Mouse (Mus musculus) left cerebral cortex, postnatal 36 days (tissue): ENCODE measurements around the gene Fgf7. TPM values are rescaled to one million over a fixed set of nuclear protein-coding genes. Genes with fewer than 3 reads are reported as not detected.

ENCODE experiments used
- DNase-seq, 2 experiments: peaks; one replicate each; pipeline ENCODE4 v3.0.0; 2021 to 2022; ENCODE audit warnings: low spot score in 2 of 2, mixed read lengths in 1 of 2
- intact Hi-C: fragments of 180-260 bp; cut with DNase I; formaldehyde crosslinking; loops from one replicate; pipeline ENCODE4 v1.15.1; 2025
- total RNA-seq, 2 experiments: library from RNA; stranded (reverse); gene quantifications; 2 replicates each; pipeline ENCODE4 v1.2.3; 2021

The Fgf7 gene
- total RNA-seq, 2 experiments from 2014 or later = 0.22 to 0.23 TPM

DNA sequence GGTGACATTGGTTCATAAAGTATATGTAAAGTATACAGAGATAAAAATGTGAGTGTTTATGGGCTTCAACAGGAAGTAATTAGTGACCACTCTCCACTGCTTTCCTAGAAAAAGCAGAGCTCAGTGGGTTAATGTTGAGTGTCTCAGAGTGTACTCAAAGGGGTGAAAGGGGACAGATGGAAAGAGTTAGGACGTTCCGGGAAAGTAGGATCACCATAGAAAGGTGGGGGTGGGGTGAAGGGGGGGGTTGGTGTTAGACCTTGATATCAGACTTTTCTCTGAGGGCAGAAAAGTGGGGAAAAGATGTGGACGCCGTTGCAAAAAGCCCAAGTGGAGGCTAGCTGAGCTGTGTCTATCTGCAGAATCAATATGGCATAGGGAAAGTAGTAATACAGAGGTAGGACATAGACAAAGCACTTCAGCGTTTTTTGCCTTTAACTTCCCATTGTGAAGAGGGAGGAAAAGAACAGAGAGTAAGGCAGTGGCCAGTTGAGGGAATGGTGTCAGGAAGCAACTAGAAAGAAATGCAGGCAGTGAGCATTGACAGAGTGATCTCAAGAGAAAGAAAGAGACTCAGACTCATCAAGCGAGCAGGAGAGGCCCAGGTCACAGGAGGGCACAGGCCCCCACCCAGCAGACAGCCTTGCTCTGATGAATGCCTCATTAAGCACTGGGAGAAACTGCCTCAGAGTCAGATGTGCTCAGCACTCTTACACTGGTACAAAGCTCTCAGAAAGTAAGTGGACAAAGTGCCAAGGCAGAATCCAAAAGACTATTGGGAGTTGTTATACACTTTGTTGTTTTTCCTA lies 18.5 kb downstream of the Fgf7 start:
- no peak for DNase-seq
- intact Hi-C loops = no loop called here

DNA sequence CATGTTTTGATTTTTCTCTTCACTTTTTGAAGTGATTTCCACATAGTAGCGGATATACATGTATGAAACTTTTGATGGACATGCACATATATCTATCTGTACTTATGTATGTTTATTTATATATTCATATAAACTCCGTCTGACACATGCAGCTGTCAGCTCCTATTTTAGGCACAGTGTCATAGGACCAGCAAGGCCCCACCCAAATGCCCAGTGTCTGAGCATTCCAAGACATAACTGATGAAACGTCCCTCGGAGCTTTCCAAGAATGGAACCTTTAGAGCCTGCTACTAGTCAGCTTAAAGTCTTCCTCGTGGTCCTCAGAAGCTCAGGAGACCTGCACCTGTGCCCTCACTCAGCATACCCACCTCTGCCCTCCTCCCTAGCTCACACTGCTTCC lies 19.2 kb downstream of the Fgf7 start:
- intact Hi-C loops = no loop called here
- no peak for DNase-seq

DNA sequence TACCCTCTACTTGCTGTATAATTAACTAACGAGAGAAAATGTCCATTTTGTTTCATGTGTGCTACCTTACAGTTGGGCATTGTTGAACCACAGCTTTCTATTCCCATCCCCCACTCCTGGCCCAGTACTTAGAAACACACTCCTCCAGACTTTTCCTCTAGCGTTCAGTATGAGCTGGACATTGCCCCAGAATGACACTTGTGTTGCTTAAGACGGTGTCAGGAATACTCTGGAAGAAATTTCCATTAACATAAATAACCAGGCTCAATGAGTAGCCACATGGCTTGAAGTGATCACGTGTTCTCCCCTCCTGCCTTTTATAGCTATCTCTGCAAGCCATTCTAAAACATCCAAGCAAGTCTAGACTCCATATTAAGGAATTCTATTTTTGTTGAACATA lies 26.1 kb downstream of the Fgf7 start:
- intact Hi-C loops = no loop called here
- no peak for DNase-seq

DNA sequence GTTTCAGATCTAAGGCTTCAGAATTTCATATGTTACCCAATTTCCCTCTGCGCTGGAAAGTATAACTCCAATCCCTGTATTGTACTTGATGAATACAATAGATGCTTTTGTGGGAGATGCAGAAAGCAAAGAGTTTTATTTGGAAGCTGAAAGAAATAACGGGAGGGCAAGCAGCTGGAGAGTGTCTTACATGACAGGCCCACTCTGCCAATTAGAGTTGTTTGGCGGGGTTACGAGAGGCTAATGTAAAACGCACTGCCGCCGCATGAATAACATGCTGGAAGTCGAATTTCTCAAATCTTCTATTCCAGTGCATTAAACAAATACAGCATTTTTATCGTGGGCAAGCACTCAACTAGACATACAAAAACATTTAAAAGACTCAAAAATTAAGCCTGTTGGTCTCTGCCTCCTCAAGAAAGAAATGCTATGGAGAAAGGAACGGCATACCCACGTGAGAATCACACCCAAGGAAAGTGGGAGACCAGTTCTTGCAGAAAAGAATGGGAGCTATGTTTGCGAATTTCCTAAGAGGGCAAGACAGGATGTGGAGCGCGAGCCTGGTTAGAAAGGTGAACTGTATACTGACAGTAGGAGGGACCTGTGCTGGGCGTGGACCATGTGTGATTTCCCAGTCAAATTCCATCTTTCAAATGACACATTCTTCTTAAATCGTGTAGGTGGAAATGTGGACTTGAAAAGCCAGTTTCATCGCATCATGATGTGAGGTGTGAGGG lies 26.7 kb downstream of the Fgf7 start:
- intact Hi-C loops = no loop called here
- no peak for DNase-seq

DNA sequence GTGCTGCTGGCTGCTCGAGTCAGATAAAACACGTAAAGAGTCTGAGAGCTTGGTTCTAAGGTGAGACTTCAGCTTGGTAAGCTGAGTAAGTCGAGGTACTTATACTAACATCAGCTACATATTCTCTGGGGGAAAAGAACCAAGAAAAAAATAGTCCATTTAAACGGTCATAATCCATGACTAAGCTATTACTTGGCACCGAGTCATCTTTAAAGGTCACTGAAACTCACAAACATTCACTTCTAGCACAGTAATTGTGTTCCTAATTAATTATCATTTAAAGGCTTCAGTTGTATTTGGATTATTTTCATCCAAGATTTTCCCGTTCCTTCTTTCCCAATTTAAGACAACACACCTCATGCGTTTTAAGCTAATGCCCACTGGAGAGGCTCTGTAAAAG lies 28.4 kb downstream of the Fgf7 start:
- no peak for DNase-seq
- intact Hi-C loops = no loop called here

DNA sequence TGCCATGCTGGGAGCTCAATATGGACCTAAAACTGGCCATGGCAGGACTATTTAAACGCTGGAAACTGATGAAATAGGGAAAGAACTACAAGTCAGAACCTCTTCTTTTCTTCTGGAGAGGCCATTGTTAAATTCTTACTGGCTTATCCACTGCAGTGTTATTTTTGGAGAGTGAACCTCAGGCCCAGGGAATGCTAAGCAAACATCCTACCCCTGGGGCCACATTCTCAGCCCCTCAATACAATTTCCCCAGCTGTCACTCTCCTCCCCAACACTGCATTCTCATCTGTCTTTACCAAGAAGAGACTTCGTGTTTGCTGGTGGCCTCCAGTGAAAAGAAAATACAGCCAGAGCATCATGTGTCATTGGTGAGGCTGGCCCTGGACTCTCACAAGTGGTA lies 30.4 kb downstream of the Fgf7 start:
- intact Hi-C loops = no loop called here
- DNase-seq = no peak

DNA sequence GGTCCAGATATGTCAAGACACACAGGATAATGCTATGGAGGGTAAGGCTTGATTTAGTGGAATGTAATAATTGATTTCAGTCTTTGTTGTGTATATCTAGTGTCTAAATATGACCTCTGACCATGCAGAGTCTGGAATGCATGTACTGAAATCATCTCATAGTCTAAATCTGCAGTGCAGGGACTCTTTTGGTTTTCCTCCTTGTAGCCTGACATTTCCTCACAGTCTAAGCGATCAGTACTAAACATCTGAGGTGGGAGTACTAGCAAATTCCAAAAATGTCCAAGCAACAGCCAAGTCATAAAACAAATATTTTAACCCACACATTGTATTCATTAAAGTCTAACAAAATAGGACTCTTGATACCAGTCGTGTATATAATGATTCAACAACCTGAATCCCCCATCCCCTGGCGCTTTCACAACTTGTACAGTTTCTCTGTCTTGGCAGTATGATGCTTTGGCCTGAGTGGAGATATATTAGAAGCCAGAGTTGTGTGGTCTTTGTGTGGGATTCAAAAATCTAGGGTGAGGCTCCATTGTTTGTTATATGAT lies 30.9 kb downstream of the Fgf7 start:
- no peak for DNase-seq
- intact Hi-C loops = no loop called here

DNA sequence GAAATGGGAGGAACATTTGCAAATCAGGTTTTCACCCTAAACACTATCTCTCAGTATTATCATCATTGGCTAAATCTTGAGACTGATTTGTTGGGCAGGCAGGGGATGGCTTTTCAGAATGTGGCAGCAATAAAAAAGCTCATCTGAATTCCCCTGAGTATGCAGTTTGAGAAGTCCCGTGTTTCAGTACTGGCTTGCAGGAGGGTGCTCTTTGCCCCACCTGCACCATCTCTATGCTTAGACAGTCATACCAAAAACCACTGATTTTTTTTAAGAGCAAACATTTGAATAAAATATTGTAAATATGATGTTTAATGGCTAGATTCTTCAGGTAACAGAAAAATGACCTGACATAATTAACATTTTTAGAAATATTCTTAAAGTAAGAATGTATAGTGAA lies 35.3 kb downstream of the Fgf7 start:
- intact Hi-C loops = no loop called here
- no peak for DNase-seq

DNA sequence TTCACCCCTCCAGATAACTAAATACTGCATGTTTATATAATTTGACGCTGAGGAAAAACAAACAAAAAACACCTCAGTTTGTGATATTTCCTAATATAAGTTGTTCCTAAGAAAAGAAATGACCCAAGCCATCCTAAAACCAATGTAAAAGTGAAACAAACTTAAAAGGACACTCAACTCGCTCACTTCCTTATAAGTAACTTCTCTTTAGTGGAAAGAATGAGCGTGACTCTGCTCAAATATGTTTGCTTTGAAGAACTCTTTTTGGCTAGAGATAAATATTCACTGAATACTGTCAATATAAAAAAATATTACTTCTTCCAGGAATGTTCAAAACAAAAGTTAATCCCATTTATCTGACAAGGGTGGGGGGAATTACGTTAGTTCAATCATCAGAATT lies 39.3 kb downstream of the Fgf7 start:
- no peak for DNase-seq
- intact Hi-C loops = no loop called here

DNA sequence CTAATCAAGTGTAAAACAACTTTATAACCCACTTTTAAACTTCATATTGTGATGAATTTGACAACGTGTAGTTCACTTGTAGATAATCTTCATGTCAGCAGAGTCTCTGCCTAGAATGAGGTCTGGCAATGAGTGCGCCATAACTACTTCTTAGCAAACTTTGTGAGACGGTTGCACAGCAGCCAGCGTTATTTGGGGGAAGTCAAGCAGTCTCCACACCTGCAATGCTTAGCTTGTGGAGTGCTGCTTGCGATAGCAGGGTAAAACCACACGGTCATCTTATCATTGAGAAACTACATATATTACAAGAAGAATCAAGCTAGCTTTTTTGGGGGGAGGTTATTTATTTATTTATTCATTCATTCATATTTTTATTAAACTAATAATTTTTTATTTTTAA lies 42.0 kb downstream of the Fgf7 start:
- no peak for DNase-seq
- intact Hi-C loops = no loop called here

DNA sequence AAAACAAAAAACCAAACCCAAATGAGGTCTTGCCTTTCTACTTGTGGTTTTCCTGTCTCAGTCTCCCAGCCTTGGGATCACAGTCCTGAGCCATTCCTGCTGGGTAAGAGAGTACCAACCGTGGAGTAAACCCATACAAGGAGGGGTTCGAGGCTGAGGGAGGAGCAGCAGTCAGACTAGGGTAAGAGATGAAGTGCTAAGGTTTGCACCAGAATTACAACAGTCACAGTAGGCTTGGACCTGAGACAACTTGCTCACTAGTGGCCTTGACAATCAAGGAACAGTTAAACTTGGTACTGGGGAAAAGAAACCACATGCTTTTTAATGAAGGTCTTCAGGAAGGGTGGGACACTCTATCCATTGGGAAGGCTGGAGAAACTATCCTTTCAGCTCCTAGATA lies 44.6 kb downstream of the Fgf7 start:
- DNase-seq = no peak
- intact Hi-C loops = no loop called here

DNA sequence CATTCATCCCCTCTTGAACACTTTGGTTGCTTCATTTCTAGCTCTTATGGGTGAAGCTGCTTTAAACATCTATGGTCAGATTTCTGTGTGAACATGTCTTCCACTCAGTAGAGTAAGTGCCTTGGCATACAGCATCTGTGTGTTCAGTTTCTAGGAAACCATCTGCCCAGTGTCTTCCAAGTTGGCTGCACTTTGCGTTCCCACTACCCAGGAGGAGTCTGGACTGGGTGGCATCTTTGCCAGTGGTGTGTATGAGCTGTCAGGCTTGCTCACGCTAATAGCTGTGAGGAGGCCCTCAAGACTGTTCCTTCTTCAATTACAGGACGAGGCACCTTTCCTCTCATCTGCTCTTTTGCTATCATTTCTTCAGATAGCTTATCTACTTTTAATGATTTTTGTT lies 49.9 kb downstream of the Fgf7 start:
- DNase-seq = no peak
- intact Hi-C loops = no loop called here

DNA sequence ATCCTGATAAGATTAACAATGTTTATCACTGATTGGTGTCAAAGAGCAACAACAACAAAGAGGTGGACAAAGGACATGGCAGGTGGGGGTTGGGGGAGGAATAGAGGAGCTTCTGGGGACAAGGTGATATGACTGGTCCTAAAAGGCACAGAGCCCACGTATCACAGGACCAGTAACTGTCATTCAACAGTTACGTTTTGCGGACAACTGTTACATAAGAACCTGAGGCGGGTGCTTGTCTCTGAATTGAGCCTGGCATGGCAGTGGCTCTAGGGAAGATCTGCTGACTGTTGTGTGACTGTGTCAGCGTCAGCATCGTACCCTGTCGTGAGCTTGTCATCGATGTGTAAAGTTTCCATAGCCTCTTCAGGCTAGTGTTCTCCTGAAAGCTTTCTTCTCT lies 51.7 kb downstream of the Fgf7 start:
- intact Hi-C loops = no loop called here
- DNase-seq = no peak

DNA sequence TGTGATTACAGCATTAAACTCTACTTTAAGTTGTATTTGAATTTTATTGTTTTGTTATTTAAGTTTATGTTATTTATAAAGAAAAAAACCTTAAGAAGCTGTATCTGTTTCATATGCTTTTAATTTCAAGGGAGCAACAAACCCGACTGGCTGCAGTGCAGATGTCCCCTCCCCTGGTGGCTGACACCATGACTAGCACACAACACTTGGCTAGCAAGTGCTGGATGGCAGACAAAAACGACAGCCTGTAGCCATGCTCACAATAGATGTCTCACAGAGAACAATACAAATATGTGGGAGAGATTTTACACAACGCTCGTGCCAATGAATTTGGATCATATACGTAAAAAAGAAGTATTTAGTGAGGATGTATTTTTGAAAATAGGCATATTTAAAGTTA lies 56.0 kb downstream of the Fgf7 start:
- intact Hi-C loops = no loop called here
- DNase-seq = no peak

DNA sequence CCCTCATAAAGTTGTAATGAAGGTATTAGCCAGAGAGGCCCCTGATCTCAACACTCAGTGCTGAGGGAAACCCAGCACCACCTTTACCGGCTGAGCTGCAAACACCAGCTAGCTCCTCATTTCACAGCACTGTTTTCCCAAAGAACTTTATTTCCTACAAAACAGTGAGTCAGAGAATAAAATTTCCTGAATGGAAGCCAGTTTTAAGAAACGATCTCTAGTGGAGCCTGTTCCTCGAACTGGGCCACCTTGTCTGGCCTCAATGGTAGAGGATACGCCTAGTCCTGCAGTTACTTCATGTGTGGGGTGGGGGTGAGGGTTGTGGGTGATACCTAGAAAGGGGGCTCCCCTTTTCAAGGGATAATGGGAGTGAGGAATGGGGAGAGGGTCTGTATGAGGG lies 60.2 kb downstream of the Fgf7 start:
- intact Hi-C loops = no loop called here
- DNase-seq = no peak

Other genes with a start within 250 kb of the Fgf7 start
- 10 to 100 TPM; 27.0 to 29.4 TPM for gene Galk2, start 175.5 kb upstream of the Fgf7 start, total RNA-seq
- gene Cops2, start 175.5 kb upstream of the Fgf7 start, total RNA-seq = 100 to 1,000 TPM in 1 of 2 experiments, 10 to 100 TPM in 1; 90.8 to 101 TPM
- gene Fam227b, start 117.3 kb downstream of the Fgf7 start, total RNA-seq = under 1 TPM in 1 of 2 experiments, not detected in 1; 0.20 TPM
- 10 to 100 TPM; 11.4 TPM for gene Dtwd1, start 117.5 kb downstream of the Fgf7 start, total RNA-seq
- gene Gm17555, start 180.4 kb downstream of the Fgf7 start, total RNA-seq = not detected